Mouse (Mus musculus): ENCODE measurements around the gene Zp1.
A peak's percentile ranks its signal among the peaks of the same experiment; 100 is the strongest.

The Zp1 gene

DNA sequence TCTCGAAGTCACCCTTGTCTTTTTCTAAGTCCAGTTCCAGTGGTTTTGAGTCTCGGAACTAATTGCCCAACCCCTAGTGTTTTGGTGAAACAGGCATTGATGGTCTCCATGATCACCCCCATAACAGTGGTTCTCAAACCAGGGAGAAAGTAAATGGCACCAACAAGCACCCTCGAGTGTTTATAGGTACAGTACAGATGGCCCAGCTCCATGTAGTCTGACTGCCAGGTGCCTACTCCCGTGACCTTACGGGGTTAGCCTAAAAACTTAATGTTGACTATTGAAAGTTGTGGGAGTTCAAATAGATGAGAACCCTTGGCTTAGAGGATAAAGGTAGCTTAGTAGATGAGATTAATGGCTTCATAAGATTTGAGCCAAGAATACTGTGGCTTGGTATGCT is 19.4 kb downstream of the Zp1 start:
- no peaks in the 10 kb centered on the region for H3K27me3 ChIP-seq (ENCODE audit: insufficient read depth, low read length)
- H3K9me3 ChIP-seq (ENCODE audit: low read length): no peaks in the 10 kb centered on the region
- H3K36me3 ChIP-seq (ENCODE audit: insufficient read depth, low read length): peaks cover 93% of the 10 kb centered on the region
- no peak for TF ChIP-seq POU5F1 (IDR thresholded peaks at IDR 0.05; ENCODE audit: borderline replicate concordance, low read length)
- no peak for TF ChIP-seq NANOG (IDR thresholded peaks at IDR 0.05; ENCODE audit: borderline replicate concordance, low read length)
- TF ChIP-seq CTCF (conservative IDR thresholded peaks at IDR 0.05; ENCODE audit: low read length): no peak
- H3K4me3 ChIP-seq (replicated peaks; ENCODE audit: low read length): no peak overlapping the region
- peaks cover 39% of the 10 kb centered on the region for H3K4me1 ChIP-seq (replicated peaks; ENCODE audit: low read depth, low read length)

DNA sequence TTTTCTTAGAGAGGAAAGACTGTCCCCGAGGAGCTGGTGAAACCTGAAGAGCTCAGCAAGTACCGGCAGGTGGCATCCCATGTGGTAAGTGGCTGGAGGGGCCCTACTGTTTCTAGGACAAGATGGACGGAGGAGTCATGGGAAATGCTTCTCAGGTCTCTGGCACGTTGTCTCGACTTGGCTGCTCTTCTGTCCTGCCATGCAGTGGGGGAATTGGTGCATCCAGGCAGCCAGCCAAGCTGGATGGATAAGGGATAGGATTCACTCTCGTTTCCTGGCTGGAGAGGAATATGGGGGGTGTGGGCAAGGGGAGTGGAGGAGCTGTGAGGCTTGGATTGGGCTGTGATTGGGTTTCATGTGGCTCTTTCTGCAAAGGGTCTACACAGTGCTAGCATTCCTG is 20.1 kb downstream of the Zp1 start:
- H3K9me3 ChIP-seq (ENCODE audit: low read length): no peaks in the 10 kb centered on the region
- TF ChIP-seq POU5F1 (IDR thresholded peaks at IDR 0.05; ENCODE audit: borderline replicate concordance, low read length) (no peak), NANOG (IDR thresholded peaks at IDR 0.05; ENCODE audit: borderline replicate concordance, low read length) (no peak), CTCF (conservative IDR thresholded peaks at IDR 0.05; ENCODE audit: low read length) (no peak)

DNA sequence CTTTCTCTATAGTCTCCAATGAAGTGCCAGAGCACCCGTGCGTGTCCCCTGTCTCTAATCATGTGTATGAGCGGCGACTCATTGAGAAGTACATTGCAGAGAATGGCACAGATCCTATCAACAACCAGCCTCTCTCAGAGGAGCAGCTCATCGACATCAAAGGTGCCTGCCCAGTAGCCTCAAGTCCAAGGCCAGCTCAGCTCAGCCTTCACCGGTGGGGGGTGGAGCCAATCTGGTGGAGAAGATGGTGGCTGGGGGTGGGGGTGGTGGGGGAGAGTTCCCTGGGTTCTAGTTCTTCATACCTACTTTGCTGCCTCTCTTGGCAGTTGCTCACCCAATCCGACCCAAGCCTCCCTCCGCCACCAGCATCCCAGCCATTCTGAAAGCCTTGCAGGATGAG is 22.9 kb downstream of the Zp1 start:
- peaks cover 41% of the 10 kb centered on the region for H3K4me1 ChIP-seq (replicated peaks; ENCODE audit: low read depth, low read length)
- no peak overlapping the region for H3K4me3 ChIP-seq (replicated peaks; ENCODE audit: low read length)
- TF ChIP-seq CTCF (conservative IDR thresholded peaks at IDR 0.05; ENCODE audit: low read length): no peak
- no peak for TF ChIP-seq NANOG (IDR thresholded peaks at IDR 0.05; ENCODE audit: borderline replicate concordance, low read length)
- no peak for TF ChIP-seq POU5F1 (IDR thresholded peaks at IDR 0.05; ENCODE audit: borderline replicate concordance, low read length)
- peaks cover 58% of the 10 kb centered on the region for H3K36me3 ChIP-seq (ENCODE audit: insufficient read depth, low read length)
- no peaks in the 10 kb centered on the region for H3K27me3 ChIP-seq (ENCODE audit: insufficient read depth, low read length)
- H3K9me3 ChIP-seq (ENCODE audit: low read length): no peaks in the 10 kb centered on the region

More for the DNA sequence above, 20.1 kb downstream of the Zp1 start:
- Histone ChIP-seq H3K4me1 (replicated peaks; ENCODE audit: low read depth, low read length) (peaks cover 45% of the 10 kb centered on the region), H3K36me3 (ENCODE audit: insufficient read depth, low read length) (peaks cover 86% of the 10 kb centered on the region), H3K27me3 (ENCODE audit: insufficient read depth, low read length) (no peaks in the 10 kb centered on the region), H3K4me3 (replicated peaks; ENCODE audit: low read length) (no peak overlapping the region)

DNA sequence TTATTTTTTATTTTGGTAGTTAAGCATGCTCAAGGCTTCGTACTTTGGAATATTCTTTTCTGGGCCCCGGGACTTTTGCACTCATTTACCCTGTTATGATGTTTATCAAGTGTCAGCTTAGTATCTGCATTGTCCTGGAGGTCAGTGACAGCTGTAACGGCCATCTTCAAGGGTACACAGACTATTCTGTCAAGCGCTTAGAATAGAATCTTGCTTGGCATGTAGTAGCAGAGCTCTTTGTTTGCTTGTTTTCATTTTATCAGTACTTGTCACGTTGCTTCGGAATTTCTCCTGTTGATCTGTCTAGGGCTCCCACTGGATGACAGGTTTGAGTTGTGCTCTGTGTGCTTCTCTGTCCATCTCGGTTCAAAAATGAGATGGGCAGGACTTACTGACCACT is 23.6 kb downstream of the Zp1 start:
- peaks cover 52% of the 10 kb centered on the region for H3K36me3 ChIP-seq (ENCODE audit: insufficient read depth, low read length)

DNA sequence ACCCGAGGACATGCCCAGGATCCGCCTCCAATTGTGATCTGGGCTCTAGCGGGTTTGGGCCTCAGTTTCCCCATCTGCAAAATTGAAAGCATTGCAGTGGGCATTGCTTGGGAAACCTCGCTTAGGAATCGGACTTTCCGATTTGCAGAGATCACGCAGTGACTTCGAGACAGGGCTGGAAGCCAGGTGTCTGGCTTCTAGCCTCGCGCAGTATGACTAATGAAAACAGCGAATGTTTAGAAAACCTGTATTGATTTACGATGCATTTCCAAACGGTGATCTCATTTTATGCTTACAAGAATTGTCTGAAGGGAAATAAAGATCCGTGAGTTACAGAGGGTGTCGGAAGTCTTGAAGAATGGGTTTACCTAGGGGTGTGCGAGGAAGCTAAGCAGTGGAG is 24.7 kb downstream of the Zp1 start:
- TF ChIP-seq NANOG (IDR thresholded peaks at IDR 0.05; ENCODE audit: borderline replicate concordance, low read length): no peak
- no peak for TF ChIP-seq CTCF (conservative IDR thresholded peaks at IDR 0.05; ENCODE audit: low read length)
- no peak for TF ChIP-seq POU5F1 (IDR thresholded peaks at IDR 0.05; ENCODE audit: borderline replicate concordance, low read length)
- Histone ChIP-seq H3K4me3 (replicated peaks; ENCODE audit: low read length) (peak overlapping the region; percentile 98), H3K27me3 (ENCODE audit: insufficient read depth, low read length) (no peaks in the 10 kb centered on the region), H3K9me3 (ENCODE audit: low read length) (no peaks in the 10 kb centered on the region), H3K36me3 (ENCODE audit: insufficient read depth, low read length) (peaks cover 40% of the 10 kb centered on the region), H3K4me1 (replicated peaks; ENCODE audit: low read depth, low read length) (peaks cover 50% of the 10 kb centered on the region)

More for the DNA sequence above, 23.6 kb downstream of the Zp1 start:
- Histone ChIP-seq H3K4me3 (replicated peaks; ENCODE audit: low read length) (peak overlapping the region; percentile 98; the same call in 1 of the 2 replicates), H3K4me1 (replicated peaks; ENCODE audit: low read depth, low read length) (peaks cover 41% of the 10 kb centered on the region), H3K9me3 (ENCODE audit: low read length) (no peaks in the 10 kb centered on the region), H3K27me3 (ENCODE audit: insufficient read depth, low read length) (no peaks in the 10 kb centered on the region)
- TF ChIP-seq POU5F1 (IDR thresholded peaks at IDR 0.05; ENCODE audit: borderline replicate concordance, low read length) (no peak), CTCF (conservative IDR thresholded peaks at IDR 0.05; ENCODE audit: low read length) (no peak), NANOG (IDR thresholded peaks at IDR 0.05; ENCODE audit: borderline replicate concordance, low read length) (no peak)

DNA sequence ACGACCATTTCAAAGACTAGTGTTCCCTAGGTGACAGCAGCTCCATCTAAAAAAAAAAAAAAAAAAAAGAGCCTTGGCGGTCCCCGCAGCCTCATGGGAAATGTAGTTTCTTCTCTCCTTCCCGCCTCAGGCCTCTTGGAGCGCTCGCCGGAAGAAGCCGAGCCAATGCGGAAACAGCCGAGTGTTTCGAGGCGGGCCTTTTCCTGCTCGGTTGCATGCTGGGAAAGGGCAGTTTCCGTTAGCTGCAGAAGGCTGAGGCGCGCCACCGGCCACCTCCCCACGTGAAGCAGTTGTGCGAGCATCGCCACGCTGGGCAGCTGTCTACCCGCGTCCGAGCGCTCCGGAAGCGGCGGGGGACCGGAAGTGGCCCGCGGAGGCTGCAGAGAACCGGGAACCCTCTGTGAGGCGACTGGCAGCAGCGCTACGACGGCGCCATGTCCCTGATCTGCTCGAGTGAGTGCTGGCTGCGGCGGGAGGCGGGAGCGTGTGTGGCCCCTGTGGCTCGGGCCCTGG is 25.4 kb downstream of the Zp1 start, which contains the start of gene Prpf19:
Gene Prpf19 (plus strand): TSS at position 216 of the 513 bp plus-strand sequence.
- Histone ChIP-seq H3K36me3 (ENCODE audit: insufficient read depth, low read length) (peaks cover 34% of the 10 kb centered on the region), H3K4me3 (replicated peaks; ENCODE audit: low read length) (peak within 1 kb of the TSS; percentile 98), H3K27me3 (ENCODE audit: insufficient read depth, low read length) (no peaks in the 10 kb centered on the region), H3K9me3 (ENCODE audit: low read length) (no peaks in the 10 kb centered on the region), H3K4me1 (replicated peaks; ENCODE audit: low read depth, low read length) (peaks cover 55% of the 10 kb centered on the region)
- no peak for TF ChIP-seq CTCF (conservative IDR thresholded peaks at IDR 0.05; ENCODE audit: low read length)
- TF ChIP-seq POU5F1 (IDR thresholded peaks at IDR 0.05; ENCODE audit: borderline replicate concordance, low read length): no peak
- no peak for TF ChIP-seq NANOG (IDR thresholded peaks at IDR 0.05; ENCODE audit: borderline replicate concordance, low read length)

DNA sequence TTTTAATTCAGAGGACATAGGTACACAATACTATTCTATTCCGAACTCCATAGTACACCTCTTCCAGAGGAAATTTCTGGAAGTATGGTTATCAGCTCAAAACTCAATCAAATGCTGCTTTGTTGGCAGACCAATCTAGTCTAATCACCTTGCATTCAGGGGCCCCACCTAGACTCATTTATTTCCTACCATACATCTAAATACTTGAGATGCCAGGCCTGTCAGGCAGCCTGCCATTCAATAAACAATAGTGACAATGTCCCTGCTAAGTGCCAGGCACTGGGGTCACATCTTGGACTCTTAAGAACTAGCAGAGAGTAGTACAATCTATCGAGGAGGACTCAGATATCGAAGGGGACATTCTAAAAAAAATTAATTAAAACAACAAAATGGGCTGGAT is 28.2 kb downstream of the Zp1 start:
- TF ChIP-seq NANOG (IDR thresholded peaks at IDR 0.05; ENCODE audit: borderline replicate concordance, low read length) (no peak), CTCF (conservative IDR thresholded peaks at IDR 0.05; ENCODE audit: low read length) (no peak)

DNA sequence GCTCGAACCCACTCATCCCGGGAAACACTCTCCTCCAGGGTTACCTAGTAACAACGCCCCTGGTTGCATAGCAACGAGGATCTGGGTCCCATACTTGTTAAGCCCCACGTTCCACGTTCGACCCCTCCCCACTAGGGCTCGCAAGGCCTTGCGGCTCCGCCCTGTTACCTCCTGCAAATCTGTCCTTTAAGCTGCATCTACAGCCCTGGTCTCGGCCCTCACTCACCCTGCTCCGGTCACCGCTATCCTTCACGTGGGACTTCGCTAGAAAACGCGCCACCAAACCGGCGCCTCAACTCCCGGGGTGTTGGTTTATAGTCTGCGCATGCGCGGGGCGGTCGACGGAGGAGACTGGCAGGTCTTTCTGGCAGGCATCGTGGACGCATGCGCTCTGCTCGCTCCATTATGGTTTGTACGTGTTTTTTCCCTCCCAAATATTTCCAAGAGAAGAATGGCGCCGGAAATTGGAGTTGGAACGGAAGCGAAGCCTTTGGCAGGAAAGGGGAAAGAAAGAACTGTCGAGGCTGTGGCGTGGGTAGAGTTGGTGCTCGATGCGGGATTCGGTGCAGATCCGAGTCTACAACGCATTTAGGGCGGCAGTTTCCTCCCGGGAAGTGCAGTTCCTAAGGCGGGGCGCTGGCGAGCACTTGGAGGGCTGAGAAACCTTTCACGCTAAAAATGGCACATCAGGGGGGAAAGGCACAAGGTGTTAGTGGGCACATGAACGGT is 38.8 kb downstream of the Zp1 start, which contains the start of gene Tmem109:
Gene Tmem109 (minus strand): TSS at position 576 of the 729 bp plus-strand sequence.
- H3K4me1 ChIP-seq (replicated peaks; ENCODE audit: low read depth, low read length): peaks cover 43% of the 10 kb centered on the region
- no peak for TF ChIP-seq NANOG (IDR thresholded peaks at IDR 0.05; ENCODE audit: borderline replicate concordance, low read length)
- peak; percentile 13; the same call in 1 of the 2 replicates for TF ChIP-seq CTCF (conservative IDR thresholded peaks at IDR 0.05; ENCODE audit: low read length)
- no peaks in the 10 kb centered on the region for H3K9me3 ChIP-seq (ENCODE audit: low read length)
- no peaks in the 10 kb centered on the region for H3K36me3 ChIP-seq (ENCODE audit: insufficient read depth, low read length)
- no peaks in the 10 kb centered on the region for H3K27me3 ChIP-seq (ENCODE audit: insufficient read depth, low read length)
- H3K4me3 ChIP-seq (replicated peaks; ENCODE audit: low read length): peak within 1 kb of the TSS; percentile 84

More for the DNA sequence above, 28.2 kb downstream of the Zp1 start:
- Histone ChIP-seq H3K36me3 (ENCODE audit: insufficient read depth, low read length) (peaks cover 5% of the 10 kb centered on the region), H3K4me3 (replicated peaks; ENCODE audit: low read length) (no peak overlapping the region), H3K9me3 (ENCODE audit: low read length) (no peaks in the 10 kb centered on the region), H3K27me3 (ENCODE audit: insufficient read depth, low read length) (0 out of 2 replicates have a peak, but pooled peaks cover 3% of the 10 kb centered on the region), H3K4me1 (replicated peaks; ENCODE audit: low read depth, low read length) (peaks cover 37% of the 10 kb centered on the region)

All from E14TG2a.4 (cell line).